Mouse (Mus musculus): ENCODE measurements around the gene Vps37c.

DNA sequence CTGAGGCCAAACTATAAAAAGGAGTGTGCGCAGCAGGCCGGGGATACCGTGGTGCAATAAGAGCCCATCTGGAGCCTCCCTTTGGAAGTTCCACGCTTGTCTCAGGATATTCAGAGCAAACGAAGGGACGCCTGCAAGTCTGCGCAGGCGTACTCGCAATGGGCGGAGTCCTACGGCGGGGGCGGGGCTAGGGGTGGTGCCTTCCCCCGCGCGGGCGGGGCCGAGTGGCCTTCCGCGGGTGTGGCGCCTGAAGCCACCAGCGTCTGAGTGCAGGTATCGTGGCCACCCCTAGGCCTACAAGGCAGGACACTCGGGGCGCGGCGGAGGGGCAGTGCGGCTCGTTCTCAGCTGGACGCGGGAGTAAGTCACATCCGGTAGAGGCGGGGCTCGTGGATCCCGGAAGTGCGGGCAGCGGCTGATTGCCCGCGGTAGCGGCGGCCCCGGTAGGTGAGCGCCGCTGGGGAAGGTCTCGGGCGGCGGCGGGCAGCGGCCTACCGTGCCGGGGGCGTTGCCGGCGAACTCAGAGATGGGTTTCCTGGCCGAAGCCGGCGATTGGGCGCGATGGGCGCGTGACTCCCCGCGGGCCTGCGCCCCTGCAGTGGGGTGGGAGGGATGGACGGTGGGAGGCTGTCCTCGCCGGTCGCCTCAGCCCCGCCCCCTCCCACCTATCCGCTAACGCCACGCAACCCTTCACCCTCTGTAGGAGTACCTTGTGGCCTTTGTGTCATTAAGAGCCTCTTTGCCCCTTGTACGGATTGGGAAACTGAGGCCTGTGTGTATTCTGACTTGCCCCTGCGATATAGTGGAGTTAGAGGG is at the start of gene Vps37c:
- TF ChIP-seq CTCF (IDR thresholded peaks at IDR 0.05) (peak; percentile 23; the same call in 1 of the 2 replicates), EP300 (IDR thresholded peaks at IDR 0.05) (no peak)
